Mouse (Mus musculus) stomach, embryonic 16.5 days (tissue): ENCODE results near the gene Carmil2. TPM values are rescaled to one million over a fixed set of nuclear protein-coding genes. Genes with fewer than 3 reads are reported as not detected.
A peak's percentile ranks its signal among the peaks of the same experiment; 100 is the strongest.

Experiments used
- ATAC-seq: fragments of 200-750 bp; cut with Nextera tagmentation; 2 replicates; pipeline ENCODE4 v1.8.0; 2017; ENCODE audit warnings: moderate number of reproducible peaks, moderate TSS enrichment; ENCODE audit not compliant: insufficient read depth, low FRiP score
- H3K27ac ChIP-seq: fragments of 300-500 bp; sonication (generic); 2 replicates; pipeline ENCODE4 v1.5.1; 2014; ENCODE audit warnings: low read length
- H3K27me3 ChIP-seq: fragments of 300-500 bp; sonication (generic); 2 replicates; pipeline ENCODE4 v1.6.1; 2014; ENCODE audit warnings: low read length, control low read depth, mixed read lengths; ENCODE audit not compliant: control insufficient read depth, insufficient read depth
- H3K36me3 ChIP-seq: fragments of 300-500 bp; sonication (generic); 2 replicates; pipeline ENCODE4 v1.6.1; 2014; ENCODE audit warnings: low read length; ENCODE audit not compliant: control insufficient read depth, insufficient read depth
- H3K4me1 ChIP-seq: fragments of 300-500 bp; sonication (generic); 2 replicates; pipeline ENCODE4 v1.6.1; 2014; ENCODE audit warnings: low read length, control low read depth, mixed read lengths; ENCODE audit not compliant: control insufficient read depth, insufficient read depth
- H3K4me2 ChIP-seq: fragments of 300-500 bp; sonication (generic); 2 replicates; pipeline ENCODE4 v1.6.1; 2014; ENCODE audit warnings: low read depth, low read length, mixed read lengths
- H3K4me3 ChIP-seq: fragments of 300-500 bp; sonication (generic); replicated peaks from 2 replicates; pipeline ENCODE4 v1.5.1; 2014; ENCODE audit warnings: mild to moderate bottlenecking, low read length
- H3K9ac ChIP-seq: fragments of 300-500 bp; sonication (generic); 2 replicates; pipeline ENCODE4 v1.6.1; 2014; ENCODE audit warnings: low read length
- H3K9me3 ChIP-seq: fragments of 300-500 bp; sonication (generic); replicated peaks from 2 replicates; pipeline ENCODE4 v1.6.1; 2016; ENCODE audit warnings: low read length, control low read depth; ENCODE audit not compliant: control insufficient read depth
- WGBS: fragments of 180-500 bp; shearing (Covaris S2); extraction: QIAGEN DNeasy Blood & Tissue Kit; methylation state at CpG from one replicate; pipeline ENCODE4 v1.1.7; 2014; 5-methylcytosine and 5-hydroxymethylcytosine counted together
- polyA plus RNA-seq: library from polyadenylated mRNA; unstranded; fragments of >200 nt; fragmentation: Nextera tagmentation; extraction: Ambion mirVana; gene quantifications from 2 replicates; pipeline ENCODE4 v1.2.1, GENCODE M21; 2015

The Carmil2 gene
- polyA plus RNA-seq, result 0.55 and 0.74 TPM in 2 replicates

GRCm38 (mm10) chr8:105685796-105686308 lies at the start of gene Carmil2:
Gene Carmil2, plus strand, starts transcription at chr8:105686274.
- Histone ChIP-seq H3K9ac (peak within 1 kb of the TSS; percentile 49; the same call in 1 of the 2 replicates), H3K4me1 (no peaks in the 10 kb centered on the region), H3K36me3 (peaks cover 8% of the 10 kb centered on the region; the same call in 1 of the 2 replicates), H3K9me3 (no peaks in the 10 kb centered on the region), H3K27me3 (no peaks in the 10 kb centered on the region), H3K4me3 (0 out of 2 replicates have a peak within 1 kb of the TSS, but pooled peaks have one; percentile 10), H3K4me2 (peak within 1 kb of the TSS; percentile 45), H3K27ac (no peak within 1 kb of the TSS)
- 5% methylated on average over 26 of the region's 26 CpGs for WGBS
- ATAC-seq, result peak; percentile 63; the same call in 1 of the 2 replicates

DNA sequence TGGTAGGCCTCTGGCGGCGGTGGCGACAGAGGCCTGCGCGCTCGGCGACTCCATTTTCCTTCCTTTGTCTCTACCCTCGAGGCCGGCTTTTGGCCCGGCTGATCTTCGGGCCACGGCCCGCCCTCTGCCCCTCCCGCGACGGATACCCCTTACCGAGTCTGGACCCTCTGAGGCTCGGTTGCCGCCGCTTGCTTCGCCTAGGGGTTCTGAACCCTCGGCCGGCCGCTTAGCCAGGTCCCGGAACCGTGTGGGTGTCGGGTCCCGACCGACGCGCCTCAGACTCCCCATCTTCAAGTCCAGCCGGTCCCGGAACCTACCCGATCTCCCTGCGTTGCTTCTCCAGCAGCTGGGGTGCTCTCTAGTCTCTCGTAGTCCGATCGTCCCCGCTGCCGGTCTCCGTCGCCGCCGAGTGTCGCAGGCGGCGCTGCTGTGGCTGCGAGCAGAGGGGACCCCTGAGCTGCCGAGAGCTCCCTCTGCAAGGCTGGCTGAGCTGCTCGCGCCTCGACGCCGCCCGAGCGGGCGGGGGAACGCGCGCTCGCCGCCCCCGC lies 49.0 kb upstream of the Carmil2 start, which contains the start of gene Agrp:
TSS of gene Agrp (minus strand) at position 431 of the 548 bp plus-strand sequence.
- ATAC-seq, result peak; percentile 24; the same call in 1 of the 2 replicates

GRCm38 (mm10) chr8:105637601-105638041 lies 48.5 kb upstream of the Carmil2 start:
- Histone ChIP-seq H3K4me2 (peak overlapping the region; percentile 61), H3K27ac (peak overlapping the region; percentile 100)

More for the DNA sequence above, 49.0 kb upstream of the Carmil2 start, which contains the start of gene Agrp:
- H3K4me3 ChIP-seq, result peak within 1 kb of the TSS; percentile 89
- no peaks in the 10 kb centered on the region for H3K27me3 ChIP-seq
- H3K27ac ChIP-seq, result peak within 1 kb of the TSS; percentile 100
- no peaks in the 10 kb centered on the region for H3K36me3 ChIP-seq
- peak within 1 kb of the TSS; percentile 100 for H3K9ac ChIP-seq
- H3K9me3 ChIP-seq, result no peaks in the 10 kb centered on the region
- under 1% methylated on average over 60 of the region's 63 CpGs for WGBS
- peak within 1 kb of the TSS; percentile 83 for H3K4me2 ChIP-seq
- H3K4me1 ChIP-seq, result peaks cover 24% of the 10 kb centered on the region

DNA sequence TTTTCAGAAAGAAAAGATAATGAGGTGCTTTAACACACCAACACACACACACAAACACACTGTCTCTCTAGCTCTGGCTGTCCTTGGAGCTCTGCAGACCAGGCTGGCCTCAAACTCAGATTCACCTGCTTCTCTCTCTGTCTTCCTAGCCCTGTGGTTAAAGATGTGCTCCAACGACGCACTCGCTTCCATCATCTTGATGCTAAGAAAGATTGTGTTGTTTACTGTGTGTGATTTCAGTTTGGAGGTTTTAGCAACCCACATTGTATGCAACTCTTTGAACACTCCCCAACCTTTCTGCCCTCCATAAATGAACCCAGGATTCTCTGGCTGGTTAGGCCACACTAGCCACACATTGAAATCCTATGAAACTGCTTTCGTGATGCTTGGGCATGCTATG lies 47.6 kb upstream of the Carmil2 start:
- H3K4me2 ChIP-seq, result peak overlapping the region; percentile 61
- peaks cover 24% of the 10 kb centered on the region for H3K4me1 ChIP-seq
- ATAC-seq, result no peak
- 0 out of 2 replicates have a peak overlapping the region, but pooled peaks have one; percentile 26 for H3K9ac ChIP-seq
- H3K27ac ChIP-seq, result peak overlapping the region; percentile 37
- WGBS, result 74% methylated on average over 4 of the region's 4 CpGs
- no peaks in the 10 kb centered on the region for H3K9me3 ChIP-seq
- no peaks in the 10 kb centered on the region for H3K27me3 ChIP-seq
- 0 out of 2 replicates have a peak, but pooled peaks cover under 1% of the 10 kb centered on the region for H3K36me3 ChIP-seq
- peak overlapping the region; percentile 89; the same call in 1 of the 2 replicates for H3K4me3 ChIP-seq

More at GRCm38 (mm10) chr8:105637601-105638041, 48.5 kb upstream of the Carmil2 start:
- H3K4me1 ChIP-seq, result peaks cover 24% of the 10 kb centered on the region
- WGBS, result under 1% methylated on average over 11 of the region's 11 CpGs
- H3K4me3 ChIP-seq, result peak overlapping the region; percentile 89
- H3K27me3 ChIP-seq, result no peaks in the 10 kb centered on the region
- H3K9ac ChIP-seq, result peak overlapping the region; percentile 100
- H3K36me3 ChIP-seq, result no peaks in the 10 kb centered on the region
- no peak for ATAC-seq
- no peaks in the 10 kb centered on the region for H3K9me3 ChIP-seq

DNA sequence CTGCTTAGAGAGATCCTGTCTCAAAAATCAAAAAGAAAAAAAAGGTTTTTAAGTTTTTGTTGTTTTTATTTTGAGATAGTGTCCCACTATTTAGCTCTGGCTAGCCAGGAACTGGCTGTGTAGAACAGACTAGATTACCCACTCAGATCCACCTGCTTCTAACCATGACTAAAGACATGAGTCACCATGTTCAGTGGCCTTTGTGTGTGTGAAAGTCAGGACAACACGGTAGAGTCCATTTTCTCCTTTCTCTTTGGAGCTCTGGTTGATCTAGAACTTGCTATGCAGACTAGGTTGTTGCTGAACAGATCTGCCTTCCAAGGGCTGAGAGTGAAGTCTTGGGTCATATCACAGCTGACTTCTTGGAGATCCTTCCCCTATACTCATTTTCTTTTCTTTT lies 46.2 kb upstream of the Carmil2 start:
- 69% methylated on average over 1 of the region's 1 CpGs for WGBS
- Histone ChIP-seq H3K9me3 (no peaks in the 10 kb centered on the region), H3K27ac (0 out of 2 replicates have a peak overlapping the region, but pooled peaks have one; percentile 15), H3K36me3 (peaks cover 9% of the 10 kb centered on the region), H3K9ac (no peak overlapping the region), H3K4me2 (no peak overlapping the region), H3K4me3 (no peak overlapping the region), H3K27me3 (no peaks in the 10 kb centered on the region), H3K4me1 (peaks cover 24% of the 10 kb centered on the region)
- ATAC-seq, result no peak

- no peaks in the 10 kb centered on the region for H3K9me3 ChIP-seq
- H3K27ac ChIP-seq, result no peak overlapping the region
- WGBS, result 61% methylated on average over 2 of the region's 2 CpGs
- H3K36me3 ChIP-seq, result peaks cover 13% of the 10 kb centered on the region
- no peak for ATAC-seq
- H3K9ac ChIP-seq, result no peak overlapping the region
- no peak overlapping the region for H3K4me3 ChIP-seq
- H3K4me2 ChIP-seq, result no peak overlapping the region
- no peaks in the 10 kb centered on the region for H3K27me3 ChIP-seq
- peaks cover 21% of the 10 kb centered on the region for H3K4me1 ChIP-seq
These were observed 45.6 kb upstream of the Carmil2 start for GRCm38 (mm10) chr8:105640511-105640910.

DNA sequence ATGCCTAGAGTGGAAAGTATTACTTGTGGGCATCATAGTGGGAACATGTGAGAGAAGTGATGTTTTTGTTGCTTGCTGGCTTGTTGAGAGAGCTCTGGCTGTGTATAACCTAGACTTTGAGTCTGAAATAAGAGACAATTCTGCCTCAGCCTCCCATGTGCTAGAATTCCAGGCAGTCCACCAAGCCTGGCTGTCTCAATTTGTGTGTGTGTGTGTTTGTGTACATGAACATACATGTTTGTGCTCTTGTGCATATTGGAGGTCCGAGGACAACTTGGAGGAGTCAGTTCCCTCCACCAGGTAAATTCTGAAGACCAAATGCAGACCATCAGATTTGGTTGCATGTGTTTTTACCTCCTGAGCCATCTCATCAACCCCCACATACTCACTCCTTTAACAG lies 40.9 kb upstream of the Carmil2 start:
- Histone ChIP-seq H3K27me3 (no peaks in the 10 kb centered on the region), H3K9ac (no peak overlapping the region), H3K4me3 (no peak overlapping the region), H3K4me1 (peaks cover 7% of the 10 kb centered on the region; the same call in 1 of the 2 replicates), H3K9me3 (no peaks in the 10 kb centered on the region), H3K36me3 (peaks cover 13% of the 10 kb centered on the region), H3K4me2 (no peak overlapping the region), H3K27ac (no peak overlapping the region)
- no peak for ATAC-seq
- 96% methylated on average over 1 of the region's 1 CpGs for WGBS

- no peak for ATAC-seq
- H3K4me3 ChIP-seq, result no peak overlapping the region
- WGBS, result 95% methylated on average over 1 of the region's 1 CpGs
- no peaks in the 10 kb centered on the region for H3K4me1 ChIP-seq
- H3K27me3 ChIP-seq, result no peaks in the 10 kb centered on the region
- H3K27ac ChIP-seq, result no peak overlapping the region
- no peaks in the 10 kb centered on the region for H3K9me3 ChIP-seq
- H3K4me2 ChIP-seq, result no peak overlapping the region
- peaks cover 10% of the 10 kb centered on the region for H3K36me3 ChIP-seq
- H3K9ac ChIP-seq, result no peak overlapping the region
These were observed 37.1 kb upstream of the Carmil2 start for GRCm38 (mm10) chr8:105648929-105649328.

DNA sequence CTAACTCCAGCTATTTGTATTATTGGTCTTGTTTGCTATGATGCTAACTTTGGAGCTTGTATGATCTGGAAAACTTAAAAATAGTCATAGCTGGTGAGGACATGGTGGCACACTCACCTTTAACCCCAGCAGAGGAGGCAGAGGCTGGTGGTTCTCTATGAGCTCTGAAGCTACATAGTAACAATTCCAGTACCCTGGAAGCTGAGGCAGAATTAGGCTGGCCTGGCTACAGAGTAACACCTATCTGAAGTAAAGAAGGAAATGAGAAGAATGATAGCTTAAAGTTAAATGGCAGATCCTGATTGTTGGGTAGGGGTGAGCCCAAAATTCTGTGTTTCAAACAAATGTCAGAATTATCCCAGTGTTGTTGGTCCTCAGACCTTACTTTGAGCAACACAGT lies 28.4 kb upstream of the Carmil2 start:
- Histone ChIP-seq H3K4me3 (no peak overlapping the region), H3K36me3 (no peaks in the 10 kb centered on the region), H3K27me3 (no peaks in the 10 kb centered on the region), H3K4me1 (no peaks in the 10 kb centered on the region), H3K4me2 (no peak overlapping the region), H3K9ac (no peak overlapping the region), H3K9me3 (no peaks in the 10 kb centered on the region), H3K27ac (no peak overlapping the region)
- ATAC-seq, result no peak
